Mouse (Mus musculus): ENCODE measurements around the gene Phlda3. TPM values are rescaled to one million over a fixed set of nuclear protein-coding genes. Genes with fewer than 3 reads are reported as not detected.

Gene Phlda3
- polyA plus RNA-seq, 1 experiment, result 62.1 TPM

DNA sequence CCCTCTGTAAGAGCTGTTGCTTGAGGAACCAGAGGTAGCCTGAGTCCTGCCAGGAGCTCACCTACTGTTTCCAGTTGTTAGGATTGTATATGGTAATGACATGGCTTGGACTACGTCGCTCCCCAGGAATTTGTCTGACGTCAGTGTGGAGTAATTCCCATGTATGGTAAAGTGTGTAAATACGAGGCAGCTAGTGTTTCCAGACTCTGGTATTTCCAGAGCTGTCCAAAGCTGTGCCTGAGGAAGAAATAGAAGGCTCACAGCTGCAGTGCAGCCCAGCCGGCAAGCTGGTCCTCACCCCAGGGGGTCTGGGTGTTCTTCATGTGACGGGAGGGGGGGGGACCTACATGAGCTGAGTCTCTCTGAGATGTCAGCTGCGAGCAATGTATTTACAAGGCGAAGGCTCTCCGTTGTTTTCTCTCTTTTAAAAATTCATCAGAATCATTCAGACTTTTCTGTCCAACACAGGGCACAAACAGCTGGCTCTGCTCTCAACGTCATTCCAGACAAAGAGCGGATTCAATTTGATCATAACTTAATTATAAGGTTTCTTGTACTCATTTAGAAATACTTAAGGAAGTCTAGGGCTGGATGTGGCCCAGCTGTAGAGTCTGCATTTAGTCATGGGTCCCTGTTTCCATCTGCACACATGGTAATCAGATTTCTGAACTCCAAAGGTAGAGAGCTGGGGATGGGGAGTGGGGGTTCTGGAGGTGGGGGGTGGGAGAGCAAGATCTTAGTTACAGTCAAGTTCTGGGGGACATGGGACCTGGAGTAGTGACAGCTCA is 33.8 kb upstream of the Phlda3 start:
- Histone ChIP-seq H3K36me3 (ENCODE audit: control insufficient read depth, insufficient read depth, low read length) (no peaks in the 10 kb centered on the region), H3K27me3 (ENCODE audit: control insufficient read depth, insufficient read depth, low read length) (no peaks in the 10 kb centered on the region), H3K4me1 (replicated peaks; ENCODE audit: control insufficient read depth, insufficient read depth, low read length) (peaks cover 34% of the 10 kb centered on the region), H3K27ac (ENCODE audit: control insufficient read depth, insufficient read depth, low read length) (no peak overlapping the region), H3K4me3 (ENCODE audit: control insufficient read depth, insufficient read depth, low read length) (no peak overlapping the region)
- 90% methylated on average over 11 of the region's 11 CpGs for WGBS
- TF ChIP-seq POLR2A (IDR thresholded peaks at IDR 0.05; ENCODE audit: control insufficient read depth, extremely low read depth, insufficient read depth, low read length, poor library complexity) (no peak), CTCF (IDR thresholded peaks at IDR 0.05; ENCODE audit: borderline replicate concordance, control insufficient read depth, extremely low read depth, insufficient read depth, low read length, poor library complexity) (no peak)
- DNase-seq, result no peak

DNA sequence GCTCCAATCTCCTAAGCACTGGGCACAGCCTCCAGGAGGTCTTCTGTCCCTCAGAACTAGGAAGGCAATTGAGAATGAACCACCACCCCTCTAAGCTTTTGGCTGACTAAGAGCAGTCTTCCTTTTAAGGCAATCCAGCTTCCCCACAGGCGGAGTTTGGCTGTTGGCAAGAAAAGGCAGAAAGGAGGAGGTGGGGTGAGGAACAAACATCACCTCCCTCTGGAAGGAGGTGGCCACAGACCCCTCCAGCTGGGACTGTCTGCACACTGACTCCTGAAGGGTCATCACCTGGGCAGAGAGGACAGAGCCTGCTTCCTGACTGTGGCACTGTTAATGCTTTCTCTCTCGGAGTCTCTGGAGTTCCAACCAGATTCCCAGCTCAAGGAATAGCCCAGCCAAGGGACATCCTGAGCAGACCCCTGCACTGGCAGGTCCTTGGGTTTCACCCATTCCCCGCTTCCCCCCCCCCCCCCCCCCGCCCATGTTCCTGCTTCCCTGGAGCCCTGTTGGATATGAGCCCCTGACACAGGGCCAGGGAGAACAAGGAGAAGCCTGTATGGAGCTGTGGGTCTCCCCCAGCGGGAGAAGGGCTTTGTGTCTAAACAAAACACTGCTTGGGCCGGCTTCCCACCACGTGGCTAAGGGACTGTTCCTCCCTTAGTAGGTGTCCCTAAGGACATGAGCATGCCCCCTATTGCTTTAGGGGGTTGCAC is 31.5 kb upstream of the Phlda3 start:
- Histone ChIP-seq H3K27me3 (ENCODE audit: control insufficient read depth, insufficient read depth, low read length) (no peaks in the 10 kb centered on the region), H3K27ac (ENCODE audit: control insufficient read depth, insufficient read depth, low read length) (no peak overlapping the region), H3K4me1 (replicated peaks; ENCODE audit: control insufficient read depth, insufficient read depth, low read length) (peaks cover 22% of the 10 kb centered on the region), H3K36me3 (ENCODE audit: control insufficient read depth, insufficient read depth, low read length) (peaks cover 3% of the 10 kb centered on the region), H3K4me3 (ENCODE audit: control insufficient read depth, insufficient read depth, low read length) (no peak overlapping the region)
- WGBS, result 83% methylated on average over 7 of the region's 7 CpGs
- no peak for TF ChIP-seq POLR2A (IDR thresholded peaks at IDR 0.05; ENCODE audit: control insufficient read depth, extremely low read depth, insufficient read depth, low read length, poor library complexity)
- no peak for TF ChIP-seq CTCF (IDR thresholded peaks at IDR 0.05; ENCODE audit: borderline replicate concordance, control insufficient read depth, extremely low read depth, insufficient read depth, low read length, poor library complexity)
- no peak for DNase-seq

DNA sequence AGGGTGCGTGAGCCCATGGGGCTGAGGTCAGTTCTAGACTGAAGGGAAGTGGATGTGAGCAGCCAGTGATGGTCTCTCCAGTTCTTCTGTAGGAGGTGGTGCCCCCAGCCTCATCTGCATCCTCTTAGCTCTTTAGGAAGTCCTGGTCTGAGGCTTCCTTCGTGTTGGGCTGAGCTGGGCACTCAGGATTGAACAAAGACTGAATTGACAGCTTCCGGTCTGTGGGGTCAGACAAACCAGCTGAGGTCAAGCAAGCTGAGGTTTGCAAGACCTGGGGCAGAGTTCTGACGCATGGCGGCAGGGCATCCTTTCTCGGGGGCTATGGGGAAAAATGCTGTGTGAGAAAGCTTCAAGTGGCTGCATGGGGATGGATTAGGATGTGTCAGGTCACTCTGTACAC is 30.5 kb upstream of the Phlda3 start:
- Histone ChIP-seq H3K4me3 (ENCODE audit: control insufficient read depth, insufficient read depth, low read length) (no peak overlapping the region), H3K27me3 (ENCODE audit: control insufficient read depth, insufficient read depth, low read length) (no peaks in the 10 kb centered on the region), H3K27ac (ENCODE audit: control insufficient read depth, insufficient read depth, low read length) (no peak overlapping the region), H3K36me3 (ENCODE audit: control insufficient read depth, insufficient read depth, low read length) (peaks cover 7% of the 10 kb centered on the region), H3K4me1 (replicated peaks; ENCODE audit: control insufficient read depth, insufficient read depth, low read length) (peaks cover 11% of the 10 kb centered on the region)
- WGBS, result 84% methylated on average over 6 of the region's 6 CpGs
- DNase-seq, result no peak
- TF ChIP-seq CTCF (IDR thresholded peaks at IDR 0.05; ENCODE audit: borderline replicate concordance, control insufficient read depth, extremely low read depth, insufficient read depth, low read length, poor library complexity) (no peak), POLR2A (IDR thresholded peaks at IDR 0.05; ENCODE audit: control insufficient read depth, extremely low read depth, insufficient read depth, low read length, poor library complexity) (no peak)

DNA sequence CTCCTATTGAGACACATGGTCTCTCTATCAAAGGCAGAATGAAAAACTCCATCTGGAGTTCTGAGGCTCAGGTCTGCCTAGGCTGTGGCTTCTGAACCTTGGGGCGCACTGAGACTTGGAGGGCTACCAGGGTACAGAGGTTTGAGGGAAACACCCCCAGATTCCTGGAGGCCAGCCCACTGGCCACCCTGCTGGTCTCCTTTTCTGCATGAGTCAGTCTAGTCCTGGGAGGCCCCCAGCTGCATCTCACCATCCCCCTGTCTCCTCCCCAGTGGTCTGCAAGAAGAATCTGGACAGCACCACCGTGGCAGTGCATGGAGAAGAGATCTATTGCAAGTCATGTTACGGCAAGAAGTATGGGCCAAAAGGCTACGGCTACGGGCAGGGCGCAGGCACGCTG is 20.9 kb upstream of the Phlda3 start:
- no peak for DNase-seq
- H3K4me3 ChIP-seq (ENCODE audit: control insufficient read depth, insufficient read depth, low read length), result no peak overlapping the region
- WGBS, result 94% methylated on average over 7 of the region's 7 CpGs
- H3K36me3 ChIP-seq (ENCODE audit: control insufficient read depth, insufficient read depth, low read length), result peaks cover 38% of the 10 kb centered on the region
- no peaks in the 10 kb centered on the region for H3K4me1 ChIP-seq (replicated peaks; ENCODE audit: control insufficient read depth, insufficient read depth, low read length)
- no peaks in the 10 kb centered on the region for H3K27me3 ChIP-seq (ENCODE audit: control insufficient read depth, insufficient read depth, low read length)
- no peak overlapping the region for H3K27ac ChIP-seq (ENCODE audit: control insufficient read depth, insufficient read depth, low read length)
- TF ChIP-seq CTCF (IDR thresholded peaks at IDR 0.05; ENCODE audit: borderline replicate concordance, control insufficient read depth, extremely low read depth, insufficient read depth, low read length, poor library complexity) (no peak), POLR2A (IDR thresholded peaks at IDR 0.05; ENCODE audit: control insufficient read depth, extremely low read depth, insufficient read depth, low read length, poor library complexity) (no peak)

DNA sequence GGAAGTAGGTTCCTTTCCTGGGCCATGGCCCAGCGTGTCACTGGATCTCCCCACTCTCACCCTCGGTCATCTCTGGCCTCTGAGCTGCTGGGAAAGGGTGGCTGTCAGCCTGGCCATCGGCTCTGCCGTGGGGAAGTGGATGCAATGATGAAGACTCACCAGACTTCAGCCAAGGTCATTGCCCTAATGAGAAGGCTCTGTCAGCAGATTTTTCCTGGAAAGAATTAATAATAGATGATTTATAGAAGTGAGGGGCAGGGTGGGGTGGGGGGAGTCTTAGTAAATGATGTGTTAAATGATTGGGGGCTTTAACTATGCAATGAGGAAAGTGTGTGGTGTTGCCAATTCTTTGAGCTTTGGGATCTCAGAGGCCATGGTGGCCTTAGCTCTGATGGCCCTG is 19.7 kb upstream of the Phlda3 start:
- Histone ChIP-seq H3K4me3 (ENCODE audit: control insufficient read depth, insufficient read depth, low read length) (no peak overlapping the region), H3K27me3 (ENCODE audit: control insufficient read depth, insufficient read depth, low read length) (no peaks in the 10 kb centered on the region), H3K36me3 (ENCODE audit: control insufficient read depth, insufficient read depth, low read length) (peaks cover 49% of the 10 kb centered on the region), H3K27ac (ENCODE audit: control insufficient read depth, insufficient read depth, low read length) (no peak overlapping the region), H3K4me1 (replicated peaks; ENCODE audit: control insufficient read depth, insufficient read depth, low read length) (no peaks in the 10 kb centered on the region)
- TF ChIP-seq POLR2A (IDR thresholded peaks at IDR 0.05; ENCODE audit: control insufficient read depth, extremely low read depth, insufficient read depth, low read length, poor library complexity) (no peak), CTCF (IDR thresholded peaks at IDR 0.05; ENCODE audit: borderline replicate concordance, control insufficient read depth, extremely low read depth, insufficient read depth, low read length, poor library complexity) (no peak)
- 87% methylated on average over 4 of the region's 4 CpGs for WGBS
- no peak for DNase-seq

- H3K36me3 ChIP-seq (ENCODE audit: control insufficient read depth, insufficient read depth, low read length), result peaks cover 34% of the 10 kb centered on the region
- no peak overlapping the region for H3K27ac ChIP-seq (ENCODE audit: control insufficient read depth, insufficient read depth, low read length)
- peak; percentile 93 for DNase-seq
- 11% methylated on average over 10 of the region's 10 CpGs for WGBS
- H3K4me3 ChIP-seq (ENCODE audit: control insufficient read depth, insufficient read depth, low read length), result no peak overlapping the region
- H3K4me1 ChIP-seq (replicated peaks; ENCODE audit: control insufficient read depth, insufficient read depth, low read length), result no peaks in the 10 kb centered on the region
- TF ChIP-seq CTCF (IDR thresholded peaks at IDR 0.05; ENCODE audit: borderline replicate concordance, control insufficient read depth, extremely low read depth, insufficient read depth, low read length, poor library complexity), result peak; percentile 99
- TF ChIP-seq POLR2A (IDR thresholded peaks at IDR 0.05; ENCODE audit: control insufficient read depth, extremely low read depth, insufficient read depth, low read length, poor library complexity), result no peak
- H3K27me3 ChIP-seq (ENCODE audit: control insufficient read depth, insufficient read depth, low read length), result no peaks in the 10 kb centered on the region
These were observed 13.1 kb upstream of the Phlda3 start for GRCm38 (mm10) chr1:135752737-135753348.
